Mouse (Mus musculus) inflammation-experienced regulatory T-cells, adult 6 months (primary cell): ENCODE data around the gene Cttn. TPM values are rescaled to one million over a fixed set of nuclear protein-coding genes. Genes with fewer than 3 reads are reported as not detected.

Source experiments
- ATAC-seq: one replicate; pipeline ENCODE4 v1.8.0; 2017
- polyA plus RNA-seq, 3 experiments: library from polyadenylated mRNA; unstranded; fragments of 100-300 nt; shearing (Covaris generic); gene quantifications; one replicate each; pipeline ENCODE4 v1.2.1; 2017

Gene Cttn
- polyA plus RNA-seq, 3 experiments from 2014 or later = 2.3 to 5.5 (median 4.5) TPM

DNA sequence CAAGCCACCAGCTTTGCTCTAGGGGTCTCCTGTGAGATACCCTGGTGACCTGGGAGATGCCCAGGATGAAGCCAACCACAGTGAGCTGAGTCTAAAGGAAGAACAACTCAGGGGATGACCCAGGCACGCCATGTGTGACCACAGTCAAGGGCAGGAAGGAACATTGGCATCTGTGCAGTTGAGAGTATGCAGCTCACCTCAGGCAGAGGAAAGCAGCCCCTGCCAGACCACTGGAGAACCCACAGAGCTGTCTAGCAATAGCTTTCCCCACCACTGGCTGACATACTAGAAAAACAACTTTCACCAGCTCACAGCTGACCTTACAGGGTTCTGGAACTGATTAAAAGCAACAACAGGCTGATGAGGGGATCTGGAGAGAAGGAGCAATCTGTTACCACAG is 22.6 kb downstream of the Cttn start:
- ATAC-seq = no peak

DNA sequence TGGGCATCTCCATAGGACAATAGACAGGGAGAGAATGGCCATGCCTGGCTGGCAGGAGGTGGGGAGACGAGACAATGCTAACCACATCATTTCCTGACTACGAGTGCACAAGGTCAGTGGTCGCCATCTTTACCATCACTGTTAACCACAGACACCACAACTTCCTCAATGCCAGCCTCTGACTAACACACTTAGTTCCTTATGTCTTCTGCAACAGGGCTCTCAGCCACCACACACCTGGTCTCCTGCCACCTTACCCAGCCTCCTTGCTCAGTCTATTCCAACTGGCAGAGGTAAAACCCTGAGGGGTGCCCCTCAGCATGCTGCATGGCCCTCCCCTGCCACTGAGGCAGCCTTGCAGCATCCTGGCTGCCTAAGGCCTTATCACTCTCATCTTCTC is 23.7 kb downstream of the Cttn start:
- peak; percentile 61 for ATAC-seq

DNA sequence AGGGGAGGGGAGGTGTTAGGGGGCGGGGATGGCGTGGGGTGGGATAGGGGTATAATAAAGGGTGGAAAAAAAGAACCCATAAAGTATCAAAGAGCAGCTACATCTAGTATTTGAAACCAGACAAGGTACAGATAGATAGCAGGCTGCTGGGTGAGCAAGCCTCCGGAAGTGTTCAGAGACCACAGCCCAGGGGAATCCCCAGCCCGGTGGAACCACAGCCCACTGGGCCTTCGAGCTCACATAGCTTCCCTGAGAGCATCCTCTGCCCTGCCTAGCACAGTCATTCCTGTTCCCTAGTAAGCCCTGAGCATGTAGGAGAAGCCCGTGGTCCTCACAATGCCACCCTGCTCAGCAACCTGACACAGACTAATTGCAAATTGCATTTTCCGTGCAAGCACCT is 26.0 kb downstream of the Cttn start:
- ATAC-seq = peak; percentile 96

DNA sequence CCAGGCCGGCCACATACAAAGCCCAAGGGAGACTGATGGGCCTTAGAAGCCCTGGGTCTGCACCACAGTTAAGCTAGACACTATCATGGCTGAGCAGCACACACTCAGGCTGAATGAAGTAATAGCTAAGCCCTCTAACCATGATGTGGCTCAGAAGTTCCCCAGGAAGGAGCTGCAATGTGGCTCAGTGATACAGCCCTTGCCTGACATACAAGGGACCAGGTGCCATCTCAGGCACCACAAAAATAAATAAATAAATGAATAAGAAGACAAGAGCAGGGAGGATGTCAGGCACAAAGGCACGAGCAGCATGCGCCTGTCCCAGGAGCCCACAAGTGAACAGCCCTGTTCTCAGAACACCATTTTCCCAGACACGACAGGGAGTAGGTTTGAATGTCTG is 28.8 kb downstream of the Cttn start:
- no peak for ATAC-seq

DNA sequence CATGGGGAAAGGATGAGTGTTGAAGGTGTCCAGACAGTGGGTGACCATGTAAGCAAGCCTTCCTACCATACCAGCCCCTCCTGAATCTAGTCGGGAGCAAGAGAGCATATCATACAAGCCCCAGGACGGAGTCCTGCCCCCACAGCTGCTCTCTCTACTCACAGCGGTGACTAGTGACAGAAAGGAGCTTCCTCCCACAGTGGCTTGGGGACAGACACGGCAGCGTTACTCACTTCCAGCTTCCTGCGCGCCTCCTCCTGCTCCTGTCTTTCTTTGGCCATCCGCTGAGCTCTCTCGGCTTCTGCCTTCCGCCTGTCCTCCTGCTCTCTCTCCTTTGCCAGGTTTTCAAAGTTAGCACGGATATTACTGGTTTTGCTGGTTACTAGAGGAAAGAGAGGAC is 29.3 kb downstream of the Cttn start:
- ATAC-seq = no peak

DNA sequence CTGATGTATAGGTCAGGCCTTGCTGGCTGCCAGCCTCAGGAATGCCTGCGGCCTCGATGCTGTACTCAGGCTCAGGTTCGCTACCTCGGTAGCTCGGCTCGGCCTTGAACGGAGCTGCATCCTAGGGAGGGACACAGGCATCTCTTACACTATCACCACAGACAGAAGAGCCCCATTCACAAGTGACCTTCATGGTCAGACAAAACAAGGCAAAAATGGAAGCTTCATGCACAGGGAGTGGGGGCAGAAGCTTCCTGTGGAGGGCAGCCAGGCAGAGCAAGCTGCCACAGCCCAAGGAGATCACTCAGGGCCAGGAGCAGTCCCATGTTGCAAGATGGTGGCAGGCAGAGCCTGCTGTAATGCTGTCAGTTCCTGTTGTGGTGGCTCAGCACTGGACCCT is 32.0 kb downstream of the Cttn start:
- no peak for ATAC-seq

DNA sequence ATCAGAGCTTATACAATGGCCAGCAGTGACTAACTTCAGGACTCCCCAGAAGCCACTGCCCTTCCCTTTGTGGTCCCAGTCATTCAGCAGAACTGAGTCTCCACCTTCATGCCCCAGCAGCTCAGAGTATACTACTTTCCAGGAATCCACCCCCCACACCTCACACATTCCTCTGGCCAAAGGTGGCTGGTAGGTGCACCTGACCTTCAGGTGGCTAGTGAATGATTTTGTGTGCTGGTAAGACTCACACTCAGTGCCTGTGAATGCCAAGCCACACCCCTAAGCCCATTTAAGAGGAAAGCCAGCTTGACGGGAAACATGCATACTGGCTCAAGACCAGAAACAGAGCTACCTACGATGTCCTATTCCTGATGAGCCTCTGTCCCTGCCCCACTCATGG is 37.9 kb downstream of the Cttn start:
- ATAC-seq = no peak

DNA sequence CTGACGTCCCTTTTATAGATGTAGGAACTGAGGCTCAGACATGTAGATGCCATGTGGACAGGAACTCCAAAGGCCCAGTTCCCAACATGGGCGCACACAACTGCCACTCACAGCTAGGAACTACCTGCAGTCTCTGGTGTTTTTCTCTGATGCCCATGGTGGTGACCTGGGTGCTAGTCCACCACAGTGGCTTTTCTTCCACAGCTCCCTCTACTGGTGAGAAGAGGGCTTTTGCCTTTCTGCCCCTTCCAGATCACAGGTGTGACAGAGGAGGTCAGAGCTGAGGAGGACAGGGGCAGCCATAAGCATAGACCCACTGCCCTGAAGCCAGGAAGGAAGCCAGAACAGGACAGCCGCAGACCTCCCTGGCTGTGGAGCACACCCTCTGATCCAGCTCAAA is 43.3 kb downstream of the Cttn start:
- no peak for ATAC-seq

DNA sequence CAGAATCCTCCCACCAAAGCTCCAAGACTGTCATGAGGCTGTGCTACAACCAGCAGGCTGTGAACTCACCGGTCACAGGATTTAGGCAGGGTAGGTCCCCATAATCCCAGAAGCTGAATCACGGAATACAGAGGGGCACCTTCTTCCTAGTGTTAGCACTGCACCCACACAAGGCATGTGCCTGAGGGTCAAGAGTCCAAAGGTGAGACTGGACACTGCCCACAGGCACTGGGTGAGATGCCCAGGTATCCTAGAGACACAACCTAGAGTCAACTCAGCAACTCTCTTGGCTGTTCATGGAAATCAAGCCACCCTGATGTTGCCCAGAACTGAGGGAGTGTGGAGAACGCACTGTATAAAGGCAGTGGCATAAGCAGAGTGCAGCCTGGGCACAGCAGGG is 44.2 kb downstream of the Cttn start:
- ATAC-seq = no peak

DNA sequence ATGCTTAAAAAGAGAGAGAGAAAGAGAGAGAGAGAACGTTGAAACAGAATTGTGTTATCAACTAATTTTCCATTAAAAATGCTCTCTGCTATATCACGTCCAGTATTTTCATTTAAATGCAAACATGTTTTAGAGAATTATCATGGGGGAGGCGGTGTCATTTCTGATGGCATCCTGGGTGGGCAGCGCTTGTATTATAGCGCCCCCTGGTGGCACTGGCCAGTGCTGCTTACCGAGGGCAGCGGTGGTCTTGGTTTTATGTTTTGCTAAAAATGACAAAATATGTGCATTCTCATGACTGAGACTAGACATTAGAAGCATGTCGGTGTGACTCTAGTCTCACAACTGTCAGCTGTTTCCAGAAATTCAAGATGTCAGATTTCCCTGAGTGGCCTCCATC is 44.9 kb downstream of the Cttn start:
- no peak for ATAC-seq

DNA sequence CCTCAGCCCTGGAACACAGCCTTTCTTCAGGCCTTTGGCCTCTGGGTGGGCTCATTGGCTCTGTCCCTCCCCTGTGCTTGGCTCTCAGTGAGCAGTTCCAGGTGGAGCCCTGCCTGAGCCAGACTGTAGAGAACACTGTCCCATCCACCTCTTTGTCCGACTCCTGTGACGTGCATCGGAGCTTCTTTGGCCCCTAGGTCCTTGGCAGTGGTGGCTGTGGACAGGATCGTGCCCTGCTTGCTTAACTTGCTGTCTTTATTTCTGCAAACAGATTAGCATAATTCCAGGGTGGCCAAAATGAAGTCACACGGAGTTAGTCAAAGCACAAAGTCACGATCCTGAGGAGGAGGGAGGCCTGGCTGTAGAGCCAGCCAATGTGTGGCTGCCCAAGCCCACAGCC is 49.3 kb downstream of the Cttn start:
- ATAC-seq = no peak

DNA sequence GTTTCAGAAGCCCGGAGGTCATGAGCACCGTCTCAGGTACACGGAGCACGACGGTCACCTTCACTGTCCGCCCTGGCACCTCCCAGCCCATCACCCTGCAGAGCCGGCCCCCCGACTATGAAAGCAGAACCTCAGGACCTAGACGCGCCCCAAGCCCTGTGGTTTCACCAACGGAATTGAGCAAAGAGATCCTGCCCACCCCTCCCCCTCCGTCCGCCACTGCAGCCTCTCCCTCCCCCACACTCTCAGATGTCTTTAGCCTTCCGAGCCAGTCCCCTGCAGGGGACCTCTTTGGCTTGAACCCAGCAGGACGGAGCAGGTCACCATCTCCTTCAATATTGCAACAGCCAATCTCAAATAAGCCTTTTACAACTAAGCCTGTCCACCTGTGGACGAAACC is 50.3 kb downstream of the Cttn start:
- ATAC-seq = no peak

DNA sequence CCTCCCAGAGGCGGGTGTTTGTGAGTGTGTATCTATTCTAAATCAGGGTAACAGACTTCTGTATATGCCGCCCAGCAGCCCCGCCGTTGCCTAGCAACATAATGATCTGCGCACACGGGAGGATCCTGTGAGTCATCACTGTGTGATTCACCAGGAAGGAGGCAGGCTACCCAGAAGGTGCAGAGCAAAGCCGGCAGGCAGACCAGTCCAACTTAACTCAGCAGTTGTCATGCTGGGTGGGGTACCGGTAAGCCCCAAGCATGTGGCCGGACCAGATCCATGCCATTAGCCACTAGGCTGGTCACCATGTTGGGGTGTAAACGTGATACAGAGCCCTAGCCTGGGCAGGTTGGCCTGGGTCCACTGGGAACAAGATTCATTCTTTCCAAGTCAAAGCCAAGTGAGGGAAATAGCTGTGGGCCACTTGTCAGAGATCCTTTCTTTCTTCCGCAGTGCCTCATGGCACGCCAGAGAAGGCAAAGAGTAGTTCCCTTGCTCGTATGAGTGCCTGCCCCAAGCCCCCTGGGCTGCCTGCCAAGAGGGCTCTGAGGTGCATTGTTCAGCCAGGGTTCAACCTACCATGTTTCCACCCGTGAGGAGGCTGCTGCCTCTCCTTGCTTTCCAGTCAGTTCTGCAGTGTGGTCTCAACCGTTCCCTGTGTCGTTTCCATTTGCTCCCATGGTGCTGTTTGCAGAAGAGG is 53.0 kb downstream of the Cttn start:
- peak; percentile 88 for ATAC-seq

DNA sequence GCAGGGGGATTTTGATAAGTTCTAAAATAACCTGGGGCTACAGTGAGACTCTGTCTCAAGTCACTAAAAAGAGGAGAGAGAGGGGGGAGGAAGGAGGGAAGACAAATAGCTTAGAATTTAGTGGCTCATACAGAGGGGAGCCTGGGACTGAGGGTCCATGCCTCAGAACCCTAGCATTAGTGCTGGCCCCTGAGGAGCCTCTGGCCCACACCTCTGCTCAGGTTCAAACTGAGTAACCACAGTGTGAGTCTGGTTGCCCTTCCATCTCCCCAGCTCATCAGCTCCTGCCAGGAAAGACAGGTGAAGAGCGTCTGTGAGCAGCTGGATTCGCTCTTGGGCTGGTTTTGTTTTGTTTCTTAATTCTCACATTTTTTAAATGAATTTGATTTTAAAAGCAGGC is 53.6 kb downstream of the Cttn start:
- no peak for ATAC-seq

DNA sequence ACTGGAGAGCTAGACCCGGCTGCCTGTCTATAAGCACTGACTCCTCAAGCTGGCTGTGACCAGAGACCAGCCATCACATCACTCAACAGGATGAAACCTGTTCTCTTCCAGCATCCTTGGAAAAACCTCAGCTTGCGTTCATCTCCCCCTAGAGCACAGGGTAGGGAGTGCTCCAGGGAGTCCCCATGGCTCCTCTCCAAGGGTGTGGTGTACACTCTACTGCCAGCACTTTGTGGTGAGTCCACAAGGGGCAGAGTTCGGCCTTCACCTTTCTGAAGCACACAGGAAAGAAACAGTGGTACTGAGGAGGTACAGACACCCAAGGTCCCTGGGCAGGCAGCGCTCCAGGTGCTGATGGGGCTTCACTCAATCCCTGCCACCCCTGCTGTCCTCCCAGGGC is 55.0 kb downstream of the Cttn start:
- no peak for ATAC-seq

DNA sequence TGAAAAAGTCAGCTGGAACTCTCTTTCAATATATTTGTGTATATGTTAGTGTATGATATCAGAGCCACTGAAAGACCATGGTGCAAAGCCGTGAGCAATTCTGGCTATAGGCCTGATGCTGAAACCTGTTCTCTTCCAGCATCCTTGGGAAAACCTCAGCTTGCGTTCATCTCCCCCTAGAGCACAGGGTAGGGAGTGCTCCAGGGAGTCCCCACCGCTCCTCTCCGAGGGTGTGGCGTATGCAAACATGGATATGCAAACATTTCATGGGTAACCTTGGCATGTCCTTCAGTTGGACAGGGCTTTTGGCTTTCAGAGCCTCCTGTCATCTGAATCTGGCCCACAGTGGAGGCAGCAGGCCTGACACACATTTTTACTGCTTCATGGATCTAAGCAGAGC is 56.2 kb downstream of the Cttn start:
- ATAC-seq = no peak

DNA sequence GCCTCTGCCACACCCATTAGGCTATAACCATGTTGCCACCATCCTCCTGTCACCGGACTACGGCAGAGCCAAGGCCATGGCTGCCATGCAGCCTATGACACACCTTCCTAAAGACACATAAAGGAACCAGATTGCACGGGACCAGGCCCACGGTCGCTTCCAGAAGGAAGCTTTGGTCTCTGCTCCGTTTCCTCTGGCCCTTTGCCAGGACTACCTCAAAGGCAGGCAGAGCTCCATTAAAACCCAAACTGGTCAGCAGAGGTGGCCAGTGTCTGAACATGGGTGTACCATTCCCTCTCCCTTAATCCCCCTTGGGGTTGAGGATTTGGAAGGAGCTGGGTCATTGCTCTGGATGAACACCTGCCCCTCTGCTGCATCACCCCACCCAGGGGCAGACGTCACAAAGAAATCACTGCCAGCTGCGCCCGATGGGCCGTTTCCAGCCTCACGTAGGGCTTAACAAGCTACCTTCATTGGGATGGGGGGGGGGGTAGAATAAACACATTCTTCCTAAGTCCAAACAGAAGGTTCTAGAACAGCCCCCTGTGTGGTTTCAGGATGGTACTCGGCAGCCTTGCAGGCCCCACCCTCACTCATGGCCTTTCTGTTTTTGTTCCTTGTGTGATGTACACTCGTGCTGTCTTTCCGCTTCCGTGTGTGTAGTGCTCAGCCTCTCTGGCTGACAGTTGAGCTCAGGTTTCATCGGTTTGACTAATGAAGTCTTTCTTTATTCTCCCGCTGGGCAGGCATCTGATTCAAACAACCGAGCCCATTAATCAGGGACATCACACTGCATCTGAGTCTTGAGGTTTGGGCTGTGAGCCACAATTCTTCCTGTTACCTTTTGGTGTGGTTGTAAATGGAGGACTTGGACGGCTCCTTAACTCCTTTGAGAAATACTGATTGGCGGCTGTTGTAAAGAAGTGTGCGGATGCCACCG is 58.6 kb downstream of the Cttn start:
- no peak for ATAC-seq

DNA sequence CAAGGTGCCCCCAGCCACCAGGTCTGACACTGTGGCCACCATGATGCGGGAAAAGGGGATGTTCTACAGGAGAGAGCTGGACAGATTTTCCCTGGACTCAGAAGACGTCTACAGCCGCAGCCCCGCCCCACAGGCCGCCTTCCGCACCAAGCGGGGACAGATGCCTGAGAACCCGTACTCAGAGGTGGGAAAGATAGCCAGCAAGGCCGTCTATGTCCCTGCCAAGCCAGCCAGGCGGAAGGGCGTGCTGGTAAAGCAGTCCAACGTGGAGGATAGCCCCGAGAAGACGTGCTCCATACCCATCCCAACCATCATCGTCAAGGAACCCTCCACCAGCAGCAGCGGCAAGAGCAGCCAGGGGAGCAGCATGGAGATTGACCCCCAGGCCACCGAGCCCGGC is 61.1 kb downstream of the Cttn start:
- no peak for ATAC-seq

DNA sequence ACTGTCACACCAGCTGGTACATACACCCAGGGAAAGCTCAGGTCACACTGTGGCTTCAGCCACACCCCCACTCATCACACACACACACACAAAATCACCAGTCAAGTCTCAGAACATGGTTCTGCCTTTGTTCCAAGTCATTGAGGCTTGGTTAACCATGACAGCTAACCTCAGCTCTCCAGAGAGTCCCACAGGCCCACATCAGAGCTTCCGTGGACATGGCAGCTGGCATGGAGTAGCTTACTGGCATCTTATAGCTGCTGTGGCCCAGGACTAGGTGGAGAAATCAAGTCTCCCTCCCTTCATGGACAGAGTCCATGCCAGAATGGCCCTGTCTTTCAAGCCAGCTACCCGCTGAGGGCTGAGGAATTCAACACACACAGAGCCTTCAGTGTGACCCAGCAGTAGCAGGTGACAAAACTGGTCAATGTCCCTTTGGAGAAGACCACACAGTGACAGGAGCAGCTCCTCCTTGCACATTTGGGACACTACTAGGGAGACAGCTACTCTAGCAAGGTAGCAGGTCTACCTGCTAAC is 62.3 kb downstream of the Cttn start:
- no peak for ATAC-seq

DNA sequence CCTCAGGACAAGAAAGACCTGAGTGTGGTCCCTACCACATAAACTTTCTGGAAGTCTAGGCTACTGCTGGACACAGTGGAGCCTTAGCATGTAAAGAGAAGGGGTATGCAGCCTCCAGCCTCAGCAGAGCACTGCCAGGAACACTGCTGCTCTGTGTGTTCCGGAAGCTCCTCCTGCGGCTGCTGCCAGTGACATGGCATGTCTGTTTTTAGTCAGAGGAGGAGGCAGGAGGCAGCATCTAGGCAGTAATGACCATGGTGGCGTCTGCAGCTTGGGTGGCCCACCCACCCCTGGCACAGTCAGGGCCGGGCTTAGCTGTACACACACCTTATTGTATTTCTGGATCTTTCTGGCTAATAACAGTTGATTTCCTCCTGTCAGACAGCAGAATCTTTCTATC is 63.1 kb downstream of the Cttn start:
- ATAC-seq = no peak

DNA sequence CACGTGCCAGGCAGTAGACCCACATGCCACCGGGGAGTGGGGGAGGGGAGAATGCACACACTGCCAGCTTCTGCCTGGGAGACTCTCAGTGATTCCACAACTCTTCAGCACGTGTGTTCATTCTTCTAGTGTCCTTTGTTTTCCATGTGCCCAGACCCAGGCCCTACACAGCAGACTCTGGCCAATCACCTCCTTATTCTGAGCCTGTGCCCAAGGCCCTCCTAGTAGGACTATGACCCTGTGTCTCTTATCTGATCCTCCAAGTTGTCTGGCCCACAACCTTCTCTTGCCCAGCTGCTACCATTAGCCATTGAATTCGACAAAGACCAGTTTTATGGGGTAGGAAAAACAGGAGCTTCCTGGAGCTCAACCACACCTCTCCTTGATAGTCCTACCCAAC is 68.3 kb downstream of the Cttn start:
- ATAC-seq = no peak

DNA sequence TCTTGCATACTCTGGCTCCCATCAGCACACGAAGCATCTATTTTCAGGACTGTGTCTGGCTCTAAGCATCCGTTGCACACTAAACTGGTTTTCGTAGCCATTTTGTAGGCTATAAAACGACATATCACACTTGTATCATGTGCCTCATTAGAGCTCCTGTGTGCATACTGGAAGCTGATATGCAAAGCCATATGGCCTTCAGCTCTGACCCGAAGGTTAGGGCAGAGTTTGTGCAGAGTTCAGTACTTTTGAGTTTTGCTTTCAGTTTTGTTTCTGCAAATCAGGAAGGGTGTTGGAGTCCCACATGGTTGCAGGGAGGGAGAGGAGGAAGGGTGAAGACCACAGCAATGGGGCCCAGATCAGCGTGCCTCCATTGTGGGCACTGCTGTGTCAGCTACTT is 79.1 kb downstream of the Cttn start:
- no peak for ATAC-seq

DNA sequence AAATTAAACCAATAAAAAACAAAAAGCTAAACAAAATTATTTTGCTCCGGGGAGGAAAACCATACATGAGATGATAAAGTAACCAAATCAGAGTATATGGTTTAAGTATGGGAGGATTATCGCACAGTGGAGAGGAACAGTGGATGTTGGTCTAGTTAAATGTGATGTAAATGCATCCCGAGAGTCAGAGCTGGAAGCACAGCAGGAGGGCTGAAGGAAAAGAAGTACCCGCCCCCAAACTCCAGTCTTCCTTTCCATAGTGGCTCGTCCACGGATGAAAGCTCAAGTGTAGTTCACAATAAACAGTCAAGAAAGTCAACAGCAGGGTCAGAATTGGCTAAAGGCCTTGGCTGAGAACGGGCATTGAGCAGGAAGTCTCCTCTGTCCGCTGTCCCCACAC is 80.1 kb downstream of the Cttn start:
- no peak for ATAC-seq

DNA sequence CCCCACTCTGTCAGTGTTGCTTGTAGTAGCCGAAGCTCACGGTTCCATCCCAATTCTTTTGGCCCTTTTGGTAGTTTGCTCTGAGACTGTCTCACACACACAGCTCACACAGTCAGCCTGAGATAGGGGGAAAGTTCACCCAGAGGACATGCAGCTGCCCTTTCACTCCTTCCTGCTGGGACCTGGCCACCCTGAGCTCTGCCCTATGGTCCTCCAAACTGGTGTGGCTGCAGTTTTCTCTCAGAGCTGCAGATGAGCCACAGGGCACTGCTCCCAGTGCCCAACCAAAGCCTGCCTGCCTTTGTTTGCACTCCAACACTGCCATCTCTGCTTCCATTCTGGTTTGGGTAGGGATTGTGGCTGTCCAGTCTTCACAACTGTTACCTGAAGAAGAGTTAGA is 81.1 kb downstream of the Cttn start:
- no peak for ATAC-seq
